Mouse (Mus musculus) liver, adult (tissue): ENCODE data around the gene Ube2e2.

Source experiments
- GATA4 ChIP-seq: IDR thresholded peaks from 2 replicates; pipeline ENCODE4 v1.6.1; 2014; ENCODE audit warnings: mild to moderate bottlenecking, low read length; ENCODE audit not compliant: insufficient replicate concordance

Ube2e2 gene

DNA sequence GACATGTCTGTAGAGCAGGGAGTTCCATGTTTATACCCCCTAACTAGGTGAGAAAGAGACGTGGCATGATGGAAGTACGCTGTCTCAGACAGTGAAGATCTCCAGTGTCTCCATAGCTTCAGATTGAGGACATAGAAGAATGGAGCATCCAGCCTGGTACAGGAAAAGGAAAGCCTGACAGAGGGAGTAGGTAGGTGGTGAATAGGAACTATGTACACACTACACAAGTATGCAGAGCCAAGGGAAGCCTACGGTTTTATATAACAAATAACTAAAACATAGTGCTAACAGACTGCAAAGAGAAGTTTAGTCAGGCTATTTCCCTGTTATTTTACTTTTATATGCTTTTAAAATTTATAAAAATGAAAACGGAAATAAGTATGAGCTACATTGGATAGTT lies 312.3 kb downstream of the Ube2e2 start:
- TF ChIP-seq GATA4: no peak

DNA sequence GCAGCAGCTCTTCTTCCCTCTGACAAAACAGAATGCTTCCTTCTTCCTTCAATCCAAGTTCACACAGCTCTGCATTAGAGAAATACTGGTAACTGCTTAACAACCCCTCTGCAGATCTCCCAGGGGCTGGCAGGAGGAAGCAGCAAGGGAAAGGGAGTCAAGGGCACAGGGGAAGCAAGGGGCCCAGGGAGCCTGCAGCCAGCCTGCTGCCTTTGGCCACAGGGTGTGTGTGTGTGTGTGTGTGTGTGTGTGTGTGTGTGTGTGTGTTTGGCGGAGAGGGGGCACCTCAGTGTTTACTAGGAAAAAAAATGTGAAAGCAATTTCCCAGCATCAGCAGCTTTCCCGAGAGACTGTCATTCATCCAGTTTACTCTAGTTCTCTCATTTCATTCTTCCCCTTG lies 319.3 kb downstream of the Ube2e2 start:
- TF ChIP-seq GATA4: no peak

DNA sequence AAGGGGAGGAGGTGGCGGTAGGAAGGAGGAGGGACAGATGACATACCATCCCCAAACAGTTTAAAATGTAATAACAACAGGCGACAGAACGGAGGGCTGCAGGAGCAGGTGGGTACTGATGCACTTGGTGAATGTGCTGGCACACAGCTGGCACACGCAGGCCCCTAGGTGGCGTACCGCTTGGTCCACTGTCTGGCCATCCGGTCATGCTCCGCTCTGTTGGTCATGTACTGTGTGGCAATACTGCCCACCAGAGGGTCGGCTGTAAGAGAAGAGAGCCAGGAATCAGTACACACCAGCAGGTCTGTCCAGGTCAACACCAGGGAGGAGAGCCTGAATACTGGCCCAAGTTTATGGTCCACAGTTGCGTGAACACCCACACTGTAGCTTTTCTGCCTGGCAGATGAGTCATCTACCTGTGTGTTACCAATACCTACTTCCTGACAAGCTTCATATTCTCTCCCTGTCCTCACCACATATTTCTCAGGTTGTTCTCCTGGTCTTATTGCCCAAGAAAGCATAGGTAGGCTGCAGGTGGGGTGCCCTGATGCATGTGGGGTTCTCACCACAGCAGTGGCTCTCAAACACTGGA lies 319.8 kb downstream of the Ube2e2 start:
- no peak for TF ChIP-seq GATA4

DNA sequence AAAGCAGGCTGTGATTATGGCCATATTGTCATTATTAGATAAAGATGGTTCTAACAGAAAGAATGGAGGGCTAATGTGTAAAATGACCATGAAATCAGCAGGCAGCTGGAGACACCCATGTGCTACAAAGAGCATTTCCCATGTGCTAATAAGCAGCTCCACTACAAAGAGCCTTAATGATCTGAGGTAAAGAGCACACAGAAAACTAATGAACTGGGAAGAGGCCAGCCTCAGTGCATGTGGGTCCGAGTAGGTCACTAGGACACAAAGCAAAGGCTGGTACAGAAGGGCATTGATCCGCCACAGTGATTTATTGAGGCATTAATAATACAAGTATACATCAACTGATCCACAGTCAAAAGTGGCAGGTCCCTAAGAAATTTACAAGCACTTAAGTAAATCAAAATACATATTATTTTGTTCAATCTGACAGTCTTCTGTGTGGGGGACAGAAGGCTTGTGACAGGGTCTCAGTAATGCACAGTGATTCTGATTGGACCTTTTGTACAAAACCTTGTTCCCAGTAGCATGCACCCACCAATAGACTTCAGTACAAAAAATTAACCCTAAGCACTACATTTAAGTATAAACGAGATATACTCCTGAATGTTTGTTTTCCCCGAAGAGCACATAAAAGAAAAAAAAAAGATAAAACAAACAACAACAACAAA lies 320.6 kb downstream of the Ube2e2 start:
- no peak for TF ChIP-seq GATA4

DNA sequence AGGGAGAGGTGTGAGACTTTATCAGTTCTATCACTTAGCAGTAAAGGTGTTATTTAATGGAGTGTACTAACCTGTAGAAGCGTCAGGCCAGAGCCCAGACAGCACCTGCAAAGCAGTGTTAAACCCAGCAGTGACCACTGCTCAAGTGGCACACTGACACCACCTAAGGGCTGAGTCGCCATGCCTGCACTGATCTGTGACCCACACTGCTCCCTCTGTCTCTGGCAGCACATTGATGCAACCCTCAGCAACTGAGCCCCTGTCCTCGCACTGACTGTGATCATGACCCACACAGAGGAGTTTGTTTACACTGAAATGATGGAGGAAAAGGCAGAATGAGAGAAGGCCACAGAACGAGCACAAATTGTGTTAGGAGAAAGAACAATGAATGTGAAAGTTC lies 321.2 kb downstream of the Ube2e2 start:
- no peak for TF ChIP-seq GATA4

DNA sequence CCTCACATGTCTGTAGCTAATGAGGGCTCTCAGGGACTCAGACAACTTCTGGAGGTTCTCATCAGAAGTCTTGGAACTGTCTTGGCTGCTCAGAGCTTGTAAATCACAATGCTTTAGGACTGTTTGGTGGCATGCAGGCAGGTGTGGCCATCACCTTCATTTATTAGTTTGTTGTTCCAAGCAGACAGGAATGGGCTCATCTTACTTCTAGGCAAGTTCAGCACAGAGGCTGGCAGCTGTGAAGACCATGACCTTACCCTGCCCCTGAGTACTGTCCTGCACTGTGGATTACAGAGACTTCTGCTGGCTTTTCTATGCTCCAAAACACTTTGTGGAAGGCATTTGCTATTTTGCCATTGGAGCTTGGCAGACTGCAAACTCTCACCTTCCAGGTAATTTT lies 324.5 kb downstream of the Ube2e2 start:
- TF ChIP-seq GATA4: no peak

DNA sequence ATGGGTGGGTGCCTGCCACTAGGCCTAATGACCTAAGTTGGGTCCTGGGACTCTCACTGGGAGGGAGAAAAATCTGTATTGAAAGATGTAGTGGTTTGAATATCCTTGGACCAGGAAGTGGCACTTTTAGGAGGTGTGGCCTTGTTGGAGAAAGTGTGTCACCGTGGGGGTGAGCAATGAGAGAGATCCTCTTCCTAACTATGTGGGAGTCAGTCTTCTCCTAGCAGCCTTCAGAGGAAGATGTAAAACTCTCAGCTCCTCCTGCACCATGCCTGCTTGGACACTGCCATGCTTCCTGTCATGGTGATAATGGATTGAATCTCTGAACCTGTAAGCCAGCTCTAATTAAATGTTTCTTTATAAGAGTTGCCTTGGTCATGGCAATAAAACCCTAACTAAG lies 338.8 kb downstream of the Ube2e2 start:
- TF ChIP-seq GATA4: no peak

DNA sequence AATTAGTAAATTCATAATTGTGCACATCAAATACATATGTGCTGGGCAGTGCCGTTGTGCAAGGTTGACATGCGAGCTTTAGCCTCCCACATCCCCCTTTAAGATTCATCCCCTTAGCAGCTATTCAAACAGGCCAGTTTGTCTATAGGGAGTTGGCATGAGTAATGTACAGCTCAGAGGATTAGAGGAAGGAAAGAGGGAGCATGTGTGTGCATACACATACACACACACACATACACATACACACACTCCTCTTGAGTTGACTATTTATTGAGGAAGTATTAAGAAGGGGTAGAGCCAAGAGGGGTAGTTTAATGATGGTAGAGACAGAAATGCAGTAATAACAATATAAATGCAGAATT lies 339.5 kb downstream of the Ube2e2 start:
- no peak for TF ChIP-seq GATA4

DNA sequence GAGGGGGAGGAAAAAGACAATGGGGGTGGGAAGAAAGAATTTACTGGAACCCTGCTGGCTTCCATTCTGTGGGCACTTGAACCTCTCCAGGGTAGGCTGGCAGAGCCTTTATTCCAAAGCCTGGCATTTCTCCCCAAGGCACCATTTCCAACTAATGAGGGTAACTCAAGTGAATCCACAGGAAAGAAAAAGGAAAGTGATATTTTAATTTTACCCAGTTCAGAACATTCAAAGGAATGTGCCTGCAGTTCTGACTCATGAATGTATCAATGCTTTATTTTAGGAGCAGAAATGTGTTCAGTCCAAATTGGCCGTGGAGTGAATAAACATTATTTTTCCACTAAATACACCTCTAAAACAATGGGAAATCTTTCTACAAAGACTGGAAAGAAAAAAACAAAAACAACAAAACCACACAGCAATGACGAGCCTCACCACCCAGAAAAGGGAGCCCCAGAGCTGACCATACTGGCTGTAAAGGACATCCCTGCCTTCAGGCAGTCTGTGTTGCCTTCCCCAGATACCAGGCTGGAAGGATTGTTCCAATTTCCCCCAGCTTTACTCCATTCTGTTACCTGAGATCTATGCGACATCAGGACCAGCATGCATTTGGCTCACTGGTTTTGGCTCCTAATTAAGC lies 340.0 kb downstream of the Ube2e2 start:
- TF ChIP-seq GATA4: no peak

DNA sequence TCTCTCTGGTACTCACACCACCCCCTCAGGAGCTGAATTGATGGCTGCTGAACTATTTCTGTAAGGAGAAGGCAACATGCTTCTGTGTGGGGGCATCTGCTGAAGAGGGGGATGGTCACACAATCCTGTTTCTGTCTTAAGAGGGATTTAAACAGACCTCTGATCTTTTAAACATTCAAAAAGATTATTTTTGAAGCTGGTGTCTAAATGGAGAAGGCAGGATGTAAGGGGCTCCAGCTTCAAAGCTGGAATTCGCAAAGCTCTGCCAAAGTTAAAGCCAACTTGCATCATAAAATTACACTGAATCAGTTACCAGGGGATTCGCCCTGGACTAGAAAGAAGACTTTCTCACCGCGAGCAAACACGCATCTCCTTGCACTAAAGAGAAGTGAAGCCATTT lies 346.5 kb downstream of the Ube2e2 start:
- no peak for TF ChIP-seq GATA4

DNA sequence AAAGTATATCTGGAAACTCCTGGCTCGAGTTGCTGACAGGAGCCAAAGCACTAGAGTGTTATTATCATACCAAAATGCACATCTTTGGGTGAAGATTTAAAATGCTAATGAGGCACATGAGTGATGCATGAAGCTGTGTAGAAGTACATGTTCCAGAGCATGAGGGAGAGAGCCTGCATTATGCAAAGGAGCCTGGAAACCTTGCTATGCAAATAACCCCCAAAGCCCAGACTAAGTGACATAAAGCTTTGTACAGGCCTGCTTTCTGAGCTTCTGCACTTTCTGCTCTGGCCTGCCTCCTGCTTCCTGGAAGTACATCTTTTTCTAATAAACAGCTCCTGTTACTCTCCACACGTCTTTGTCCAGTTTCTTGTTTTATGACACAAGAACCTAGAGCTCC lies 363.2 kb downstream of the Ube2e2 start:
- no peak for TF ChIP-seq GATA4

DNA sequence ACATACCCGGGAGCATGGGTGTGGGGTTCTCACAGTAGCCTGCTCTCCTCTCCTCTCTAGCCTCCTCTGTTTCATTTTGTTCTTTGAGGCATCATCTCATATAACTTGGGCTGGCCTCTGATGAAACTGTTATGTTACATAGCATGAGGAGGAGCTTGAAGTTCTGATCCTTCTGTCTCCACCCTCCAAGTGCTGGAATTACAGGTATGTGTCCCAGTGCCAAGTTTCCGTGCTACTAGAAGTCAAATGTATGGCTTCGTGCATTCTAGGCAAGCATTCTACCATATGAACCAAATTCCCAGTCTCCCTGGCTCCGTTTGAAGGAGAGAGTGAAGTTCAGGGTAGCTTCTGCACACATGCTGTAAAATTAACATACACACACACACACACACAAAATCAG lies 363.6 kb downstream of the Ube2e2 start:
- no peak for TF ChIP-seq GATA4
